Mouse (Mus musculus) kidney, embryonic 15.5 days (tissue): ENCODE results near the gene Plce1. TPM values are rescaled to one million over a fixed set of nuclear protein-coding genes. Genes with fewer than 3 reads are reported as not detected.
"Not testable (repeated sequence)": the region's sequence is repeated elsewhere in the genome, so short reads cannot be mapped to it uniquely, and the experiment has no call there.

Experiments
- ATAC-seq: fragments of 200-750 bp; cut with Nextera tagmentation; replicated peaks from 2 replicates; pipeline ENCODE4 v1.8.0; 2017; ENCODE audit warnings: moderate TSS enrichment; ENCODE audit not compliant: low FRiP score
- H3K27ac ChIP-seq: fragments of 300-500 bp; sonication (generic); 2 replicates; pipeline ENCODE4 v1.5.1; 2015; ENCODE audit warnings: mild to moderate bottlenecking, inconsistent platforms
- H3K27me3 ChIP-seq: fragments of 300-500 bp; sonication (generic); 2 replicates; pipeline ENCODE4 v1.6.1; 2015; ENCODE audit warnings: inconsistent platforms
- H3K36me3 ChIP-seq: fragments of 300-500 bp; sonication (generic); 2 replicates; pipeline ENCODE4 v1.6.1; 2015; ENCODE audit warnings: inconsistent platforms
- H3K4me1 ChIP-seq: fragments of 300-500 bp; sonication (generic); 2 replicates; pipeline ENCODE4 v1.6.1; 2015; ENCODE audit warnings: inconsistent platforms
- H3K4me2 ChIP-seq: fragments of 300-500 bp; sonication (generic); 2 replicates; pipeline ENCODE4 v1.6.1; 2015; ENCODE audit warnings: moderate library complexity, mild to moderate bottlenecking, inconsistent platforms
- H3K4me3 ChIP-seq: fragments of 300-500 bp; sonication (generic); replicated peaks from 2 replicates; pipeline ENCODE4 v1.5.1; 2015; ENCODE audit warnings: mild to moderate bottlenecking, inconsistent platforms
- H3K9ac ChIP-seq: fragments of 300-500 bp; sonication (generic); 2 replicates; pipeline ENCODE4 v1.6.1; 2015; ENCODE audit warnings: mild to moderate bottlenecking, inconsistent platforms
- H3K9me3 ChIP-seq: fragments of 300-500 bp; sonication (generic); replicated peaks from 2 replicates; pipeline ENCODE4 v1.6.1; 2016; ENCODE audit warnings: inconsistent platforms
- WGBS: fragments of 180-500 bp; shearing (Covaris S2); methylation state at CpG from one replicate; pipeline ENCODE4 v1.1.7; 2015; ENCODE audit warnings: mixed read lengths; 5-methylcytosine and 5-hydroxymethylcytosine counted together
- polyA plus RNA-seq: library from polyadenylated mRNA; unstranded; fragments of >200 nt; fragmentation: Nextera tagmentation; extraction: Ambion mirVana; gene quantifications from 2 replicates; pipeline ENCODE4 v1.2.1, GENCODE M21; 2015

Plce1 gene
- polyA plus RNA-seq, 1 experiment from 2014 or later = 3.6 TPM

DNA sequence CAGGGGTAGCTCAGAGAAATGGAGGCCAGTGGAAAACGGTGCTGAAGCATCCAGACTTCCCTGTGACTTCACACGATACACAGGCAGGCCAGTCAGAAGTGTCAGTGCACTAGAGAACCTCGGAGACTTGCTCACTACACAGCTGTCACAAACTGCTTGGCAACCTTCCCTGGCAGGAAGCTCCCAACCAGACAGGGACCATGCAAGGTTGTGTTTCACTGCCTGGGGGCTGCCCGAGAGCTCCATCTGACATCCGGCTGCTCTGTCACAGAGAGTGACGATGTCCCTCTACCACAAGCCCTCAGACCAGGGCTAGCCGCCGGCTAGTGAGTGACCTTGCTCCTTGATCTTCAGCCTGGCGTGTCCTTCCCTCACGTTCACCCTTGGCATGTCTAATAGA, 140.6 kb downstream of the Plce1 start:
- ATAC-seq = peak; percentile 33; the same call in 1 of the 2 replicates
- H3K36me3 ChIP-seq = no peaks in the 10 kb centered on the region

DNA sequence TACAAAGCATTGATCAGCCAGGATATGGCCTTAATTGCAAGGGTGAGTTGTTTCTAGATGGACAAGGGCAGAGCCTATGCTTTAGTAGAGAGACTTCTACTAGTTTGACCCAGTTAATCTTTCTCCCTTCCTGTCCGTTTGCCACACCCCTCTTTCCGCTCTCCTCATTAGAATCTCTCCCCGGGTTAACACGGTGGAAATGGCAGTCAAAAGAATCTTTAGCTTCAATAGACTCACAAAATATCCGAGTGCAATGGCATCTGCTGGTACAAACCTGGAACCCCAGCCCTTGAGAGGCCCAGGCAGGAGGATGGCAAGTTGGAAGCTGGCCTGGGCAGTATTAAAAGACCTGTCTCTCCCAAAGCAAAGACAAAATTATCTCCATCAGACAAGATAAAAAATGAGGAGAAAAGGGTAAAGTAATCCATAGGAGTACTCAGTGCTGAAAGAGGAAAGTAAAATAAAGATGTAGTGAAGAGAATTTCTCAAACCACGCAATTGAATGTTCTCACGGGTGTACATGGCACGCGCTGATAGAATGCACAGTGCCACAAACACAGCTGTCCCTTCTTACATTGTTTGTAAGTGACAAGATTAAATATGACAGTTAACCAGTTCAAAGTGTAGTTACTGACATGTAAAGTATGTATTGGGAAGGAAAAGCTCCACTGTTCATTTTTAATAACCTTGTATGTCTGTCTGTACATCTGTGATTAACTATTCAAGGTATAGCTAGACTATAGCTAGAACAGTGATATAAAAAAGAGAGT, 145.5 kb downstream of the Plce1 start:
- Histone ChIP-seq H3K27ac (no peak overlapping the region), H3K36me3 (no peaks in the 10 kb centered on the region), H3K27me3 (no peaks in the 10 kb centered on the region), H3K9me3 (no peaks in the 10 kb centered on the region), H3K4me2 (no peak overlapping the region), H3K4me1 (no peaks in the 10 kb centered on the region), H3K4me3 (no peak overlapping the region), H3K9ac (no peak overlapping the region)
- WGBS = 78% methylated on average over 9 of the region's 9 CpGs
- ATAC-seq = no peak

More for the DNA sequence above, 140.6 kb downstream of the Plce1 start:
- 50% methylated on average over 10 of the region's 10 CpGs for WGBS
- Histone ChIP-seq H3K9me3 (no peaks in the 10 kb centered on the region), H3K9ac (no peak overlapping the region), H3K27me3 (no peaks in the 10 kb centered on the region), H3K27ac (no peak overlapping the region), H3K4me3 (no peak overlapping the region), H3K4me2 (no peak overlapping the region), H3K4me1 (no peaks in the 10 kb centered on the region)

DNA sequence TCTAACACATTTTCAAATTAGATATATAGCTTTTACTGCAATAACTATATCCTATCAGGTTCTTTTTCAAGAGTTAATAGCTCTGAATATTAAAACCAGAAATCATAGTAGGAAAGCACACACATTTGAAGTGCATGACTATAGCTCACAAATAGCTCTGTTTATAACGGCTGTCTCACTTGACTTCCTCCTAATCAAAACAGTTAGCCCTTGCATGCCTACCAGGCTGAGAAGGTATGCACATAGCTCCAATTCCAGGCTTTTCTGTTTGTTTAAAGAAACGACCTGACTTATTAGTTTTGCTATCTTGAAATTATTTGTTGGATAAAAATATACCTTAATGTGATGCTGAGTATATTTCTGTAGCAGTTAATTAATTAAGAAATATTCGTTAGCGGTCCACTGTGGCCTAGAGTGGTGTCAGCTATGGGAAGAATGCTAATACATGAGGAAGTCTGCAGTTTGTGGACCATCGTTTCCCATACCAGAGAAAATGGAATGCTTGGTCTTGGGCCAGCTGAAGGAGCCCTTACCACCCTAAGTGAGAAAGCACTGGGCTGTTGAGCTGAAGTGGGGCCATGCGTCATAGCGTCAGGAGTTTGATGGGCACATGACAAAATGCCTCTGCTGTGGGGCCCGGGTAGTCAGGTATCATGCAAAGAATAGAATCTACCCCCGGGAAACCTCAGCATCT, 146.3 kb downstream of the Plce1 start:
- H3K27ac ChIP-seq = no peak overlapping the region
- H3K9me3 ChIP-seq = no peaks in the 10 kb centered on the region
- H3K36me3 ChIP-seq = no peaks in the 10 kb centered on the region
- no peak overlapping the region for H3K9ac ChIP-seq
- H3K4me3 ChIP-seq = no peak overlapping the region
- no peaks in the 10 kb centered on the region for H3K27me3 ChIP-seq
- H3K4me2 ChIP-seq = no peak overlapping the region
- no peak for ATAC-seq
- H3K4me1 ChIP-seq = no peaks in the 10 kb centered on the region
- WGBS = 79% methylated on average over 9 of the region's 9 CpGs

DNA sequence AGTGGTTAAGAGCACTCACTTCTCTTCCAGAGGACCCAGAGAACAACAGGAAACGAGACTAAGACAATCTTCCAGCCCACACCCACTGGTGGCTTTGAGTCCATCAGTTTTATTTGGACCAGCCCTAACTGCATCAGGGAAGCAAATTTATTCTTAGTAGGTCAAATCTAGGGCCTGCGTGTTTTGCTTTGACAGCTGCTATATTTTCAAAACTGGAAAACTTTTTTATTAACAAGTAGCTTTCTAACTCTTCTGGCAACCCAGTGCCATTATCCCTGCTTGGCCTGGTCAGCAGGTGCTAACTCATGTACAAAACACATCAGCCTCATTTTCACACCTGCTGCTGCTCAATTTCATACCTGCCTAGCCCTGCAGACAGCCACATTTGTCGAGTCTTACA, 151.3 kb downstream of the Plce1 start:
- Histone ChIP-seq H3K9me3 (no peaks in the 10 kb centered on the region), H3K4me2 (no peak overlapping the region), H3K27me3 (no peaks in the 10 kb centered on the region), H3K27ac (no peak overlapping the region), H3K4me3 (no peak overlapping the region), H3K9ac (no peak overlapping the region), H3K4me1 (peaks cover 5% of the 10 kb centered on the region; the same call in 1 of the 2 replicates), H3K36me3 (no peaks in the 10 kb centered on the region)
- no peak for ATAC-seq
- WGBS = 55% methylated on average over 3 of the region's 3 CpGs

DNA sequence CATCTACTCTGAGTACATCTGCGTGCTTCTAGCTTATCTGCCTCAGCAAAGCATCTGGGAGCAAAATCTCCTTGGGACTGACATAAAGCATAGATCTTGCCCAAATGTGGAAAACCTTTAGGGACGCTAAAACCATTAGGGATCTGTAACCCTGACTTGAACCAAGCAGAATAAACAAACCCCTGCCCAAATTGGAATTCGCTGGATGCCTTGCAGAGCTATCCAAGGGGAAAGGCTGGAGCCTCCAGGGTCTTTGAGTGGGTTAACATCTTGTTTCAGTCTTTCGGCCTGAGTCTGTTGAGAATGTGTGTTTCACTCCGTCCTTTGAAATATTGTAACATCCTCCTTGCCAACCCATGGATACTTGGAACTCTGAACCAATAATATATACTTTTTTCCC, 152.4 kb downstream of the Plce1 start:
- Histone ChIP-seq H3K9ac (no peak overlapping the region), H3K9me3 (no peaks in the 10 kb centered on the region), H3K36me3 (no peaks in the 10 kb centered on the region), H3K27me3 (no peaks in the 10 kb centered on the region), H3K4me3 (no peak overlapping the region), H3K4me2 (no peak overlapping the region), H3K27ac (no peak overlapping the region), H3K4me1 (peaks cover 5% of the 10 kb centered on the region; the same call in 1 of the 2 replicates)
- ATAC-seq = no peak
- 43% methylated on average over 5 of the region's 5 CpGs for WGBS

DNA sequence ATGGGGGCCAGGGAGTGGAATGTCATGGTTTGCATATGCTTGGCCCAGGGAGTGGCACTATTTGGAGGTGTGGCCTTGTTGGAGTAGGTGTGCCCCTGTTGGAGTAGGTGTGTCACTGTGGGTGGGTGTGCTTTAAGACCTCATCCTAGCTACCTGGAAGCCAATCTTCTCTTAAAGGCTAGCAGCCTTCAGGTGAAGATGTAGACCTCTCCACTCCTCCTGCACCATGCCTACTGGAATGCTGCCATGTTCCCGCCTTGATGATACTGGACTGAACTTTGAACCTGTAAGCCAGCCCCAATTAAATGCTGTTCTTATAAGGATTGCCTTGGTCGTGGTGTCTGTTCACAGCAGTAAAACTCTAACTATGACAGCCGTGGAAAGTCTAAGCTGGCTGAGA, 158.1 kb downstream of the Plce1 start:
- H3K36me3 ChIP-seq = no peaks in the 10 kb centered on the region
- no peak for ATAC-seq
- H3K4me3 ChIP-seq = no peak overlapping the region
- no peak overlapping the region for H3K4me2 ChIP-seq
- WGBS = 85% methylated on average over 3 of the region's 3 CpGs
- H3K27me3 ChIP-seq = no peaks in the 10 kb centered on the region
- H3K4me1 ChIP-seq = peaks cover 10% of the 10 kb centered on the region
- no peaks in the 10 kb centered on the region for H3K9me3 ChIP-seq
- no peak overlapping the region for H3K9ac ChIP-seq
- H3K27ac ChIP-seq = no peak overlapping the region

DNA sequence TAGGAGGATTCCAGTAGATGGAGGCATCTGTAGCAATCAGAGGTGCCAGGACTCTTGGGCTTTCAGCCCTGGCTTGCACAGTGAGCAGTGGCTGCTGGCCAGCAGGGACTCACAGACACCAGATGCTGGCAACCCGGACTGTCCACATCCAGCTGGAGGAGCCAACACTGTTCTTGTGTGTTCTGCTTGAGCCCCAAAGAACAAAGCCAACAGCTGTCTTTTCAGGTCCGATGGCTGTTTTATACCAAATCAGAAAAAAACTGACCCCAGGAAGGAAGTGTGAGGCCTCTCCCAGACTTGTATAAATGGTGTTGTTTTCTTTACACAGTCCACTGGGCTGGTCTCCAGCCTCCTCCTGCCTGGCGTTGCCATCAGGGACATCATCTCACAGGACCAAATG, 158.9 kb downstream of the Plce1 start:
- no peaks in the 10 kb centered on the region for H3K27me3 ChIP-seq
- H3K4me3 ChIP-seq = no peak overlapping the region
- no peaks in the 10 kb centered on the region for H3K36me3 ChIP-seq
- H3K9ac ChIP-seq = no peak overlapping the region
- H3K27ac ChIP-seq = 0 out of 2 replicates have a peak overlapping the region, but pooled peaks have one; percentile 25
- 25% methylated on average over 3 of the region's 3 CpGs for WGBS
- ATAC-seq = no peak; the same call in 1 of the 2 replicates
- H3K9me3 ChIP-seq = no peaks in the 10 kb centered on the region
- H3K4me2 ChIP-seq = no peak overlapping the region
- H3K4me1 ChIP-seq = peaks cover 10% of the 10 kb centered on the region

DNA sequence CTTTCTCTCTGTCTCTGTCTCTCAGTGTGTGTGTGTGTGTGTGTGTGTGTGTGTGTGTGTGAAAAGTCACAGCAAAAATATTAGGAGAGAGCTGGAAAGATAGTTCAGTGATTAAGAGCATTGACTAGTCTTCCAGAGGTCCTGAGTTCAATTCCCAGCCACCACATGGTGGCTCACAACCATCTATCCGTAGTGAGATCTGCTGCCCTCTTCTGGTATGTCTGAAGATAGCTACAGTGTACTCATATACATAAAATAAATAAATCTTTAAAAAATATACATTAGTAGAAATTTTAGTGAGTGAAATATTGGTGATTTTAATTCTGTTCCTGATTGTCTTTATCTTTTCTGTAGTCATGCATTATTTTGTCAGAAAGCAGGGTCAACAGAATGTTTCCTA, 161.6 kb downstream of the Plce1 start:
- not testable (repeated sequence) for H3K36me3 ChIP-seq, ATAC-seq, H3K27ac ChIP-seq, H3K27me3 ChIP-seq, H3K4me3 ChIP-seq, H3K4me2 ChIP-seq, H3K9me3 ChIP-seq, H3K9ac ChIP-seq
- WGBS = 63% methylated on average over 1 of the region's 1 CpGs
- H3K4me1 ChIP-seq = peaks cover 19% of the 10 kb centered on the region

DNA sequence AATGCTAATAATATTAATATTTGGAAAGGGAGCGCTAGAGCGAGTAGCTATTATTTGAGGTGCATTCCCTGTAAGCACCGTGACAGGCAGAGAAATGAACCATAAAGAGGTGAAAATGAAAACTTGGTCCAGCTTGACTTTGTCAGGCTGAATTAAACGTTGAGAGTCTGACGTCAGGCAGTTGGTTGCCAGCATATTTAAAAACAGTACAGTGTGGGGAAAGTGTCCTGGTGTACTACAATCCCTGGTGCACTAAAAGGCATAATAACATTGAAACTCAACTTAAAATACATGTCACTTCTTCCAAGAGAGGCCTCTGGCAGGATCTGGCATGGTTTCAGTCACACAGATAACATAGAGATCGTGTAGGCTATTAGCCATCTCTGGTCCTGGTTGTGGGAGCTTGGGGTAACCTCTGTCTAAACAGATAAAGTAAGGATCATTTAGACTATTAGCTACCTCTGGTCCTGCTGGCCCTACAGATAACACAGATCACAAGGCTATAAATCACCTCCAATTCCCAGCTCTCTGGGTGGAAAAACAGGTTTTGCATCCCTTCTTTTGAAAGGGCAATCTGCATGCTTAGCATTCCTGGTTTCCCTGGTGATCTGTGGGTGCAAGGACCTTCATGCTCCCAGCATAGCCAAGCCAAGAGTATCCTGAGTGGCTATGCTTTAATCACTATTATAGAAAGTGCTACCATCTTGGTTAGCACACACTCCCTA, 164.1 kb downstream of the Plce1 start:
- H3K4me2 ChIP-seq = no peak overlapping the region
- no peaks in the 10 kb centered on the region for H3K27me3 ChIP-seq
- no peaks in the 10 kb centered on the region for H3K36me3 ChIP-seq
- ATAC-seq = no peak
- WGBS = 42% methylated on average over 6 of the region's 6 CpGs
- peak overlapping the region; percentile 9; the same call in 1 of the 2 replicates for H3K27ac ChIP-seq
- no peak overlapping the region for H3K9ac ChIP-seq
- no peaks in the 10 kb centered on the region for H3K9me3 ChIP-seq
- no peak overlapping the region for H3K4me3 ChIP-seq
- H3K4me1 ChIP-seq = peaks cover 14% of the 10 kb centered on the region

DNA sequence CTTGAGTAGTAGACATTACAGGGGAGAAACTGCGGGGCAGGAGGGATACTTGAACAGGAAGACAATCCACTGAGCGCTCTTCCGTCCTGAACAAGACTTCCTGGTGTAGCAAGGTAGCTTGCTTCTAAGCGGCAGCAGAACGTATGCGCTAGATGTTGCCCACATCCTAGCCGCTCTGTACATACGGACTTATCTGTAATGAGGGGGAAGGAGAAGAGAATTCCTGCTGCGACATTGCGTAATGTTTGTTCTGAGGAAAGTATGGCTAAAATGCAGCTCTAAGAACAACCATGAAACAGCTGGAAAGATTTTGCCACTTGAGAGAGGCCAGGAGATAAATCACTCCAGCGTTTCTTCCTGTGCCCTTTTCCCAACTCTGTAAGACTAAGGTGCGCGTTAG, 177.1 kb downstream of the Plce1 start:
- Histone ChIP-seq H3K4me3 (no peak overlapping the region), H3K9me3 (no peaks in the 10 kb centered on the region), H3K4me2 (no peak overlapping the region), H3K9ac (no peak overlapping the region), H3K27ac (no peak overlapping the region), H3K27me3 (no peaks in the 10 kb centered on the region), H3K4me1 (peaks cover 8% of the 10 kb centered on the region; the same call in 1 of the 2 replicates), H3K36me3 (no peaks in the 10 kb centered on the region)
- whole genome bisulfite sequencing = 73% methylated on average over 13 of the region's 13 CpGs
- ATAC-seq = no peak

DNA sequence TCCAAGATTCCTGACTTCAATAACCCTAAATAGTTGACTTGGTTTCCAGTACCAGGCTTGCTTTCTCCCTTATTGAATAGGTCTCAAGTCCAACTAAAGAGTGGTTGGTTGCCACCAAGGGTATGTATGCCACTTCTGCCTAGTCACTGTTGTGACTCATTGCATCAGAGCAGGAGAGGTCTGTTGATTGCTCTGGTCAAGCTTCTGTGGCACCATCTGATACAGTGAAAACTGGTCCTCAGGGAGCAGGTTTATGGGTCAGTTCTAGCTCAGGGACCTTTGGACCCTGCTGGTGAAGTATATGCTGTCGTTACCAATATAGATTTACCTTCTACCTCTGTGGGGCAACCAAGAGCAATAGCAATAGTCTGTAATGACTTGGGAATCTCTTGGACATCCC, 184.5 kb downstream of the Plce1 start:
- Histone ChIP-seq H3K36me3 (no peaks in the 10 kb centered on the region), H3K27me3 (no peaks in the 10 kb centered on the region), H3K4me1 (no peaks in the 10 kb centered on the region), H3K27ac (no peak overlapping the region), H3K9me3 (no peaks in the 10 kb centered on the region), H3K4me2 (no peak overlapping the region), H3K4me3 (no peak overlapping the region), H3K9ac (no peak overlapping the region)
- 82% methylated on average over 1 of the region's 1 CpGs for WGBS
- ATAC-seq = no peak

DNA sequence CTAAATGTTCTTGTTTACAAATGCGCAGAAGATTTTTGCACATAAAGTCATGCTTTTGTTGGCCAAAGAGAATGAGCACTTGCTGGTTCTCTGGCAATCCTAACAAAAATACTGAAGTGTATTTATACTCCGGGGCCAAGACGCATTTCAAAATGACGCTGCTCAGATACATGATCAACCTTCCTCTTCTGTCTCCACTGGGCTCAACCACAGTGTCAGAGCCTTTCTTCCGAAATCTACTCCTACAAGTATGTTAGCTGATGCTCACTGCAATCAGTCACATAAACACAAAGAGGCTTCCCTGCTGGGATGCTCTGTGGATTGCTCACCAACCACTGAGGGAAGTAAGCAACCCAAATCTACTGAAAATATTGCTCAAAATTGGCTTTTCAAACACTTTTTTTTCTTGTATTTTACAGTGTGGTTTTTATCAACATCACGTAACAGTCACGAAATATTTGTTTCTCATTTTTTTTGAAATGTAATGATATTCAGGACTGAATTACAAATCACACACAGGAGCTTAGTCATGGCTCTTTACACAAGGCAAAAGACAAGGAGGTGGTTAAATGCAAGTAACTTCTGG, 191.2 kb downstream of the Plce1 start:
- H3K9me3 ChIP-seq = no peaks in the 10 kb centered on the region
- H3K27ac ChIP-seq = no peak overlapping the region
- H3K4me2 ChIP-seq = no peak overlapping the region
- no peak for ATAC-seq
- no peaks in the 10 kb centered on the region for H3K36me3 ChIP-seq
- H3K9ac ChIP-seq = no peak overlapping the region
- no peaks in the 10 kb centered on the region for H3K27me3 ChIP-seq
- no peak overlapping the region for H3K4me3 ChIP-seq
- H3K4me1 ChIP-seq = no peaks in the 10 kb centered on the region
- 84% methylated on average over 7 of the region's 7 CpGs for WGBS
